Mouse (Mus musculus): ENCODE results near the gene Foxn3. TPM values are rescaled to one million over a fixed set of nuclear protein-coding genes. Genes with fewer than 3 reads are reported as not detected.

Foxn3 gene
- polyA plus RNA-seq, 1 experiment from 2014 or later = 68.8 TPM

DNA sequence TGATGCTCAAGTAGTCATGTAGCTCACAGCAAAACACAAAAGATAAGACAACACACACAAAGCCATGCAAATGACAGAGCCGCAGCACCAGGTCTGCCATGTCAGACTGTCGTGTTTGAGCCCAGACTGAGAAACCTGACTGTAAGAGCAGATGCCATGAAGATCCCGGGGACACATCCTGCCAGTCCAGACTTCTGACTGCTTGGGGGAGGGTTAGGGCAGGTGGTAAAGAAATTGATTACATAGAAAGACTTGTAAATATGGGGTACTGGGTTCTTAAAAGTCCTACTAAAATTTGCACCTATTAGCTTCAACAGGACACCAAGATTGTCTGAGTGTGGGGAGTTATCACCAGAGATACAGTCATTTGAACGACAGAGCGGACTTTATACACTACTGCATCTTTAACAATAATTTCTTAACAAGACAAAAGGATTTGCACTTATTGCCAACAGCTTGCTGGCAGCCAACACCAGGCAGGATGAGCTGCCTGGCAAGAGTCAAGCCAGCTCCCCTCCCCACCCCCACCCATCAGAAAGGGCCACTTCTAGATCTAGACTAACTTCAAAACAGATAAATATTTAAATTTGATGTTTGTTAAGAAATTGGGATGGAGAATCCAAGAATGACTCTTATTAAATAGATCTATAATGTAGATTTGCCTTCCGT is 256.7 kb downstream of the Foxn3 start:
- 73% methylated on average over 6 of the region's 6 CpGs for whole genome bisulfite sequencing
- Histone ChIP-seq H3K4me3 (no peak overlapping the region), H3K4me1 (peaks cover 62% of the 10 kb centered on the region), H3K36me3 (no peaks in the 10 kb centered on the region), H3K9me3 (replicated peaks) (no peaks in the 10 kb centered on the region), H3K27ac (no peak overlapping the region), H3K27me3 (ENCODE audit: low read depth, poor library complexity, severe bottlenecking) (no peaks in the 10 kb centered on the region)
- DNase-seq (ENCODE audit: low spot score) = no peak

DNA sequence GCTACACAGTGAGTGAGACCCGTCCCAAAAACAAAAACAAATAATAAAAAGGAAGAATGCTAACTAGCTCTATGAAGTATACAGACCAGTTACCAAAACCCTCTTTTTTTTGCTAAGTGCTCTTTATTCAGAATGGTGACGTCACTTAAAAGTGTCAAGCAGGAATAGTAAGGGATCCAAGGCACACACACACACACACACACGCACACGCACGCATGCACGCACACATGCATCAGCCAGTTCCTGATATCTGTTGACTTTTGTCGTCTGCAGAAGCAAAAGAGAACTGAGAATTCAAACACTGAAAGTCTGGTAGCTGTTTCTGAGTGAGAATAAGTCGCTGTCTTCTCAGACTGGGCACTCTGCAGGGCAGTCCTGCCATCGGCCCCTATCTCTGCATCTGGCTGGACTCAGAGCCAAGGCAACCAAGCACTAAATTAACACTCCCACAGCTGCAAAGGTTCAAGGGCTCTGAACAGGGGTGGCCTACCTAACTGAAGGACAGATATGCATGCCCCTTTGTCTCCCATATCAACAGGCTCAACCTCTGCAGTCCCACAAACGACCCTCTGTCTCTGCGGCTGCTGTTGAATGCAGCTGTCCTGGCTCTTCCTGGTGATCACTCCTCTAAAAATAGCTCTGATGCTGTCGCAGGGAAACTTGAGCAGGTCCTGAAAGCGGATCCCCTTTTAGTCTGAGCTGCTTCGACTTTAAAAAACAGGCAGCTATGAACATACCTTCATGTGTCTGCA is 257.4 kb downstream of the Foxn3 start:
- Histone ChIP-seq H3K36me3 (no peaks in the 10 kb centered on the region), H3K4me3 (no peak overlapping the region), H3K27me3 (ENCODE audit: low read depth, poor library complexity, severe bottlenecking) (no peaks in the 10 kb centered on the region), H3K27ac (no peak overlapping the region; the same call in 1 of the 2 replicates), H3K4me1 (peaks cover 62% of the 10 kb centered on the region), H3K9me3 (replicated peaks) (no peaks in the 10 kb centered on the region)
- WGBS = 65% methylated on average over 14 of the region's 14 CpGs
- no peak for DNase-seq (ENCODE audit: low spot score)

DNA sequence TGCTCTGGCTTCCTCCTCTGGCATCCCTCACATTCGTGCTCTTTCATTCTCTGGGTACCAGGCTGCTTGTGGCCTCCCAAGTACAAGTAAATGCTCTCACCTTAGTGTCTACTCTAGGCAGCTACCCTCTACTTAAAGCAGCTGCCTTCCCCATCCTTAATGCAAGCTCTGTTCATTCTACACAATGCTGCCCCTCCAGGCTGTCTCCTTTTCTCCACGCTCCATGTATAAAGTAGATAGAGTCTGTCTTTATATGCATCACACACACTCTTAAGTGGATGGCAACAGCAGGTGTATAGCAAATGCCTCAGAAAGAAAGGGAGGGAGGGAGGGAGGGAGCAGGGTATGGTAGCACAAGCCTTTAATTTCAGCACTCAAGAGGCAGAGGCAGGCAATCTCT is 258.1 kb downstream of the Foxn3 start:
- H3K36me3 ChIP-seq = no peaks in the 10 kb centered on the region
- no peaks in the 10 kb centered on the region for H3K9me3 ChIP-seq (replicated peaks)
- H3K27ac ChIP-seq = no peak overlapping the region
- no peaks in the 10 kb centered on the region for H3K27me3 ChIP-seq (ENCODE audit: low read depth, poor library complexity, severe bottlenecking)
- WGBS = 91% methylated on average over 2 of the region's 2 CpGs
- H3K4me3 ChIP-seq = no peak overlapping the region
- no peak for DNase-seq (ENCODE audit: low spot score)
- H3K4me1 ChIP-seq = peaks cover 58% of the 10 kb centered on the region

DNA sequence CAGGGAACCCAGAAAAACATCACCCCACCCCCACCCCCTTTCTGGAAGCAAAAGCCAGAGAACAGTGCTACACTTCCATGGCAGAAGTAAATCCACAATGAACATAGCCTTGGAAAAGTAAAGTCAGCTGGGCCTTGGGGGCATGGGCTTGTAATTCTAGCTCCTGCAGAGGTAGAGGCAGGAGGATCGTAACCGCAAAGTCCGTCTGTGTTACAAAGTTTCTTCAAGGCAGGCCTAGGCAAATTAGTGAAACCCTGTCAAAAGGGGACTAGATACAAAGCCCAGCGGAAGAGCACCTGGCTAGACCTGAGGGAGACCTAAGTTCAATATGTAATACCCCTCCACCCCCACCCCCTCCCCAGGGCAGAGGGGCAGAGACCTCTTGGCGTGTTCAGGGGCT is 259.3 kb downstream of the Foxn3 start:
- H3K27ac ChIP-seq = peak overlapping the region; percentile 40; the same call in 1 of the 2 replicates
- H3K4me3 ChIP-seq = no peak overlapping the region
- H3K27me3 ChIP-seq (ENCODE audit: low read depth, poor library complexity, severe bottlenecking) = no peaks in the 10 kb centered on the region
- 80% methylated on average over 5 of the region's 5 CpGs for WGBS
- no peak for DNase-seq (ENCODE audit: low spot score)
- no peaks in the 10 kb centered on the region for H3K36me3 ChIP-seq
- H3K9me3 ChIP-seq (replicated peaks) = no peaks in the 10 kb centered on the region
- H3K4me1 ChIP-seq = peaks cover 50% of the 10 kb centered on the region

DNA sequence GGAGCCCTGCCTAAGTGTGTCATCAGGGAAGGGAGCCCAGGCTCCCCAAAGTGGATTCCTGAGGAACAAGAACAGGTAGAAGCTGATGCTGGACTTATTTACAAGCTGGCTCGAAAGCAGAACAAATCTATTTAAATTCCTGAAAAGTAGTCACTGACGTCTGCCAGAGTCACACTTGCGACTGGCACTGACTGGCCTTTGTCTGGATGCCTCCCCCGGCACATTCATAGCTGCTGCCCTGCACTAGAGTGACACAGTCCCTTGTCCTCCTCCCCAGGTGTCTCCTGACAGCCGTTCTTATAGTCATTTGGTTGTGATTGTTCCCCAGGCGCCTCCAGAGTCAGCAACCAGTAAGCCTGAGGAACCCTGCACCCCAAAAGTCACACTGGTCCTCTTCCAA is 259.8 kb downstream of the Foxn3 start:
- WGBS = 67% methylated on average over 6 of the region's 6 CpGs
- Histone ChIP-seq H3K4me3 (no peak overlapping the region), H3K9me3 (replicated peaks) (no peaks in the 10 kb centered on the region), H3K36me3 (no peaks in the 10 kb centered on the region), H3K27me3 (ENCODE audit: low read depth, poor library complexity, severe bottlenecking) (no peaks in the 10 kb centered on the region), H3K27ac (peak overlapping the region; percentile 40; the same call in 1 of the 2 replicates), H3K4me1 (peaks cover 50% of the 10 kb centered on the region)
- no peak for DNase-seq (ENCODE audit: low spot score)

DNA sequence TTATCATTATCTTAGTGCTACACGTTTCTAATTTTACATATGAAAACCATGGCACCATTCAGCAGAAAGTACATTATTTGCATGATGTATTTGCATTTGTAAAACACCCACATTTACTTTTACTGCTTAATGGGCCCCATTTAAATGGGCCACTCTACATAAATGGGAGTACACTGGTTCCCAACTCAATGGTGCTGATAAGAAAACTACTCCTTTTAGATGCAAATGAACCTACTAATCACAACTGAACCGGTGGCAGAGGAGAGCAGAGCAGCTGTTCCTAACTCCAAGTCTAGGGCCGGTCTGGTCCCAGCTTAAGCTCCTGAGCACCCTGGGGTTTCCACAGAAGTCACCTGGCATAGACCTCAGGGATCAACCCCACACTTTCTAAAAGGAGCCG is 263.5 kb downstream of the Foxn3 start:
- no peaks in the 10 kb centered on the region for H3K27me3 ChIP-seq (ENCODE audit: low read depth, poor library complexity, severe bottlenecking)
- no peak overlapping the region for H3K27ac ChIP-seq
- no peaks in the 10 kb centered on the region for H3K36me3 ChIP-seq
- H3K4me3 ChIP-seq = no peak overlapping the region
- H3K9me3 ChIP-seq (replicated peaks) = no peaks in the 10 kb centered on the region
- 25% methylated on average over 4 of the region's 4 CpGs for WGBS
- H3K4me1 ChIP-seq = peaks cover 36% of the 10 kb centered on the region
- DNase-seq (ENCODE audit: low spot score) = no peak

DNA sequence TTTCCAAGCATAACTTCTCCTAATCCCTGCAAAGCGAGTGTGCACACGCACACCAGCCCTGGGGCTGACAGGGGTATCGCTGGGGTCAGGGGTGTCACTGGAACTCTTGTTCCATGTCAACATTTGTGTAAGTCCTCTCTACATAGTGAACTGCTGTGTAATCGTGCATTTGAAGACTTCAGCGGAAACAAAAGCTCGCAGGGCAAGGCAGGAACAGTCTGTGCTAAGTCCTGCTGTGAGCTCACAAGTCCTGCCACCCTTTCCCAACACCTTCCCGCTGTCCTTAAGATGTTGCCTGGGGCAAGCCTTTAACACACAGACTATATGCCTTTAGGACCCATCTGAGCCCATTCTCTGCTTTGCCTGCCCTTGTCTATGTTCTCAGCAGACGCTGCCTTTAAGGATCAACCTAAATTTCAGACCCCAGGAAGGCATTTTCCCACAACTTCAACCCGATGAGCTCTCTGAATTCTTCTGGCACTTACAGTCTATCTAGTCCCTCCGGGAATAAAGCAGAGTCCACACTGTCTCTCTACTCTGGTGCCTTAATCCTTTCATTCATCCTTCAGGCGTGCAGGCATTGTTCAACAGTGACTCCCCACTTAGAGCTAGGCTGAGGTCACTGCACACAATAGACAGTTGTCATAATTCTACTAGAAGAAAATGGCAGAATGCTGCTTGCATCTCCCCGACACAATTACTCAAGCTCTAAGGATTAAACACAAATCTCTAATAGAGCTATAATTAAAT is 264.4 kb downstream of the Foxn3 start:
- no peak for DNase-seq (ENCODE audit: low spot score)
- H3K27ac ChIP-seq = no peak overlapping the region

DNA sequence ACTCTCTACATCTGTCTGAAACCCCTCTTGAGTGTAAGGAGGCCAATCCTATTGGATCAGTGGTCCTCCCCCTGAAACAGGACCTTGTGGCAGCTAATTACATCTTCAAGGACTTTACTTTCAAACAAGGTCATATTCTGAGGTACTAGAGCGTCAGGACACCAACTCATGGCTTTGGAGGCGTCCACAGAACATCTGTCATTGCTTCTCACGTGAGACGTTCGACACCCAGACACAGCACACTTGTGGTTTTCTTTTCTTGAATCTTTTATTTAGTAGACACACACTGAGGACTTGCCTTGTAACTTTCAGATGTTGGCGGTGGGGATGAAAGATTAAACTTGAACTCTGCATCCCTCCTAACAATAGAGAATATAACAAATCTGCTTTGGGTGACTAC is 265.1 kb downstream of the Foxn3 start:
- no peak for DNase-seq (ENCODE audit: low spot score)
- H3K9me3 ChIP-seq (replicated peaks) = no peaks in the 10 kb centered on the region
- no peaks in the 10 kb centered on the region for H3K27me3 ChIP-seq (ENCODE audit: low read depth, poor library complexity, severe bottlenecking)
- H3K36me3 ChIP-seq = no peaks in the 10 kb centered on the region
- no peak overlapping the region for H3K4me3 ChIP-seq
- 80% methylated on average over 6 of the region's 6 CpGs for WGBS
- H3K27ac ChIP-seq = no peak overlapping the region
- peaks cover 34% of the 10 kb centered on the region for H3K4me1 ChIP-seq

More for the DNA sequence above, 264.4 kb downstream of the Foxn3 start:
- 51% methylated on average over 12 of the region's 12 CpGs for WGBS
- no peak overlapping the region for H3K4me3 ChIP-seq
- no peaks in the 10 kb centered on the region for H3K36me3 ChIP-seq
- peaks cover 36% of the 10 kb centered on the region for H3K4me1 ChIP-seq
- H3K27me3 ChIP-seq (ENCODE audit: low read depth, poor library complexity, severe bottlenecking) = no peaks in the 10 kb centered on the region
- H3K9me3 ChIP-seq (replicated peaks) = no peaks in the 10 kb centered on the region

DNA sequence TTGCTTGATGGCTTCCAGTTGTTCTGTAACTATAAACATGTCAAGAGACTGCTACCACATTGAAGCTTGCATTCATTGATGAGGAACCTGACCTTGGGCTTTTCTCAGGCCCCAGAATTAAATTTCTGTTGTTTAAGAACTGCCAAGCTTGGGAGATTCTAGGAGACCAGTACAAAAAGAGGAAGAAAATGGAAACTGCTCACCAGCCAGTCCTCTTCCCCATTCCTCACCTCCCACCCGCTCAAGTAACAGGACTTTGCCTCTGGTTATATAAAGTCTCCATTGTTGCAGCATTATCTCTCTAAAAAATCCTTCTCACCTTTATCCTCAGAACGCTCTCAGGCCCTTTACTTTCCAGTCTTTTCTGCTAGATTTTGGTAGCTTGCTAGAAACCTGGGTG is 265.6 kb downstream of the Foxn3 start:
- H3K27ac ChIP-seq = no peak overlapping the region

DNA sequence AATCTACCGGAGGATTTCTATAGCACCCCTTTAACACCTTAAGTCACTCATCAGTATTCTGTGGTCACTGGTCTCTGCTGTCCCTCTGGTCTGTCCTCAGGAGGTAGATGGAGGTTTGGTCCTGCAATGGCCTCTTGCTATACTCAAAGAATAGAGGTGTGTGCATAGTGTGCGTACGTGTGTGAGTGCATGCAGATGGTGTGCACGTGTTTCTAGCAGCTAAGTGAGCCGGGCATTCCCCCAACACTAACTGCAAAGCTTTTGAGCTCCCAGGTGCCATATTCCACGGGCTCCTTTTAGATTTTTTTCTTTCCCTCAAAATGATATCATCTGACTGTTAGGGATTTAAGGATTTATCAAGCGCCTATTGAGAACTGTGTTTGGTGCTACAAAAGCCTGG is 269.9 kb downstream of the Foxn3 start:
- Histone ChIP-seq H3K4me1 (peaks cover 35% of the 10 kb centered on the region; the same call in 1 of the 2 replicates), H3K27ac (no peak overlapping the region), H3K36me3 (peaks cover 11% of the 10 kb centered on the region), H3K27me3 (ENCODE audit: low read depth, poor library complexity, severe bottlenecking) (no peaks in the 10 kb centered on the region), H3K9me3 (replicated peaks) (no peaks in the 10 kb centered on the region), H3K4me3 (no peak overlapping the region)
- DNase-seq (ENCODE audit: low spot score) = no peak
- WGBS = 87% methylated on average over 7 of the region's 7 CpGs

More for the DNA sequence above, 265.6 kb downstream of the Foxn3 start:
- peaks cover 35% of the 10 kb centered on the region for H3K4me1 ChIP-seq
- no peaks in the 10 kb centered on the region for H3K36me3 ChIP-seq
- no peak for DNase-seq (ENCODE audit: low spot score)
- no peaks in the 10 kb centered on the region for H3K9me3 ChIP-seq (replicated peaks)
- no peak overlapping the region for H3K4me3 ChIP-seq
- no peaks in the 10 kb centered on the region for H3K27me3 ChIP-seq (ENCODE audit: low read depth, poor library complexity, severe bottlenecking)
- WGBS = 88% methylated on average over 2 of the region's 2 CpGs

DNA sequence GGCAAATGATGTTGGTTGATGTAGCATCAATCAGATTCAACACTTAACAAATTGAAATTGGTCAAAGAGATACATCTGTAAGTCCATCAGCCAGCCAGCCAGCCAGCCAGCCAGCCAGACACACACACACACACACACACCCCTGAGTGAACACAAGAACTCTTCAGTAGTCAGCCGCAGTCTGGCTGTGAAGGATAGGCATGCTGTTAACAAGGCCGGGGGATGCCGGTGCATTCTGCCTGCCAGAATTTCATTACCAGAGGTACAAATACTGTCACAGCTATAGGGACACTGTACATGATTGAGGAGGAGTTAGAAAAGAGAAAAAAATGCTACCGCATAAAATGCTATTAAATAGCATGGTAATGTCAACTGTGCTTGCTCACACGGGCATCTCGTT is 271.2 kb downstream of the Foxn3 start:
- WGBS = 92% methylated on average over 6 of the region's 6 CpGs
- Histone ChIP-seq H3K36me3 (peaks cover 11% of the 10 kb centered on the region), H3K4me1 (peaks cover 30% of the 10 kb centered on the region; the same call in 1 of the 2 replicates), H3K27me3 (ENCODE audit: low read depth, poor library complexity, severe bottlenecking) (no peaks in the 10 kb centered on the region), H3K4me3 (no peak overlapping the region), H3K27ac (no peak overlapping the region), H3K9me3 (replicated peaks) (no peaks in the 10 kb centered on the region)
- DNase-seq (ENCODE audit: low spot score) = no peak

DNA sequence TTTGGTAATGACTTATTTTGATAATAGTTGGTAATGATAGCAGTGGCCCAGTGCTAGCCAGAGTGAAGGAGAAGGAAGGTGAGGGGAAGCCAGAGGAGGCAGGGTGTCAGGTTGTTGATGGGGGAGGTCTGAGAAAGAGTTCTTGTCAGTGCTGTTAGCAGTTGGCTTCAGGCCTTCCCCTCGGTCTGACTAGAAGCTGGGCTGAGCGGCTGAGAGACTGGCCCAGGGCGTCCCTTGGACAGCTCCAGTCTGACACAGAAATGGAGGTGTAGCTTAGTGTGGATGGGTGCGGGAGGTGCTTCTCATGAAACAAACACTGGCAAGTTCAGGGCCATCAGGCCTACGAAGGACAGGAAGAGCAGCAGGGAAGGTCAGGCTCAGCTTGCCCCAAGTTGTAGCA is 276.3 kb downstream of the Foxn3 start:
- Histone ChIP-seq H3K4me3 (no peak overlapping the region), H3K36me3 (peaks cover 11% of the 10 kb centered on the region), H3K27me3 (ENCODE audit: low read depth, poor library complexity, severe bottlenecking) (no peaks in the 10 kb centered on the region), H3K9me3 (replicated peaks) (no peaks in the 10 kb centered on the region), H3K27ac (no peak overlapping the region), H3K4me1 (peaks cover 61% of the 10 kb centered on the region)
- WGBS = 86% methylated on average over 5 of the region's 5 CpGs
- no peak for DNase-seq (ENCODE audit: low spot score)

DNA sequence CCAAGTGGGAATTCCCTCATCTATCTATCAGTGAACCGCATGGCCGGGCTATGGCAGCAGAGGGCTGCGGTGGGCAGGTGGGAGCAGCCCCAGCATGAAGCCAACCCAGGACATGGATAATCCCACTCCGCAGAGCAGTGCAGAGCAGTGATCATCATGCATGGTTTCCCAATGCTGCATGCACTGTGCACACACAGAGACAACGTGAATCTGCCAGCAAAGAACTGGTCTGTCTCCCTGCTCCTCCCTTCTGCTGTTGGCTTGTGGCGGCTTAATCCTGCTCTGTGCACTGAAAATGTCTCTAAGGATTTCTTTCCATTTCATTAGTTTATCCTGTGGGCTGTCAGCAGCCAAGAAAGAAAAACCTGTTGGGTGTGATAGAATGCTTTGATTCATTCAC is 276.7 kb downstream of the Foxn3 start:
- H3K27me3 ChIP-seq (ENCODE audit: low read depth, poor library complexity, severe bottlenecking) = no peaks in the 10 kb centered on the region
- H3K4me3 ChIP-seq = no peak overlapping the region
- no peak for DNase-seq (ENCODE audit: low spot score)
- peaks cover 59% of the 10 kb centered on the region for H3K4me1 ChIP-seq
- WGBS = 93% methylated on average over 6 of the region's 6 CpGs
- peaks cover 11% of the 10 kb centered on the region for H3K36me3 ChIP-seq
- no peaks in the 10 kb centered on the region for H3K9me3 ChIP-seq (replicated peaks)
- no peak overlapping the region for H3K27ac ChIP-seq

All from limb, embryonic 10.5 days (tissue).